16 mouse cellular contexts compared by ENCODE assay signal in the genomic region with DNA sequence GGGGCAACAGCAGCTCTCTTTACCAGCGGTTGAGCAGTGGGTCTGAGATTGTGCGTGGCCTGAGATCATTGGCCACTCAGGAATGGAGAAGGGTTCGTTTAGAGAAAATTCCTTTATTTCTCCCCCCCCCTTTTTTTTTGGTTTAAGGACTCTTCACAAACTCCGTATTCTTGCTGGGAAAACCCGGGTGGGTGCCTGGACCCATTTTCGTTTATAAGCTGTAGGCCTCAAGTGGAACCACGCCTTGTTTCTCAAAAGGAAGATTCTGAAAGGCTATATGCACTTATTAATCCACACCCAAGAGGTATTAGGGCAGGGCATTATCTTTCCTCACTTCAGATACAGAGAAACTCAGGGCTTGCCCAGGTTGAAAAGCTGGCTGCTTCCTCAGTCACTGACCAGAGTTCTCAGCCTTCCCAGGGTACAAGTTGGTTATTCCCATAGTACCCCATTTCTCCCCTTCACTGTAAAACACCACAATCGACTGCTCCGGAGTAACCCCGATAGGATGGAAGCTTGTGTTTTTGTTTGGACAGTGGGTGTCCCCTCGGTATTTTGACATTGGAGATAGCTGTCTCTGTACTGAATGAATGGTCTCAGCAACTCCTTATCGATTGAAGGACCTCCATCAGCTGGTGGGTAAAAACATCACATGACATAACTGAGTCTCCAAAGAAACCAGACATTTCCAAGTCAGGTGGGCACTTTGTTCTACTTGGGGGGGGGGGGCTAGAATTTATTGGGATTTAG. TPM values are rescaled to one million over a fixed set of nuclear protein-coding genes. Genes with fewer than 3 reads are reported as not detected.
DNase-seq lines count a peak whose midpoint lies in the region; ATAC-seq and TF ChIP-seq lines count a peak whose summit lies in the region.
"Had no signal": no experiment of that assay in that cellular context is flagged by ENCODE, and none has a peak within 500 bp of the region (broad histone marks: within the 10 kb centered on the region; RNA-seq: fewer than 3 reads in every experiment).

No protein-coding gene starts in this region.

- intact Hi-C loops in heart, postnatal 10 days (cut with DNase I), result loop anchor here (5.0 kb wide), 1 partner anchor 56 kb away; no protein-coding TSS in a partner anchor
- intact Hi-C loops in gastrocnemius, adult 2 months (cut with DNase I), result no loop called here

- H3K9me3 ChIP-seq in heart, embryonic 14.5 days (ENCODE audit: control insufficient read depth, low read length), result no peaks in the 10 kb centered on the region
- no peaks in the 10 kb centered on the region for H3K9me3 ChIP-seq in lung, embryonic 14.5 days (ENCODE audit: low read depth, low read length)
- no peaks in the 10 kb centered on the region for H3K9me3 ChIP-seq in hindbrain, postnatal 0 days (ENCODE audit: low read length)
- H3K9me3 ChIP-seq in liver, embryonic 12.5 days (replicated peaks), result no peaks in the 10 kb centered on the region

- DNase-seq in heart, postnatal 10 days, result no peak
- DNase-seq in lung, embryonic 14.5 days, result no peak
- no peak for DNase-seq in lung, adult 2 months
- DNase-seq in hindbrain, postnatal 0 days (ENCODE audit: low spot score), result no peak
- no peak for DNase-seq in gastrocnemius, adult 2 months
- DNase-seq in left cerebral cortex, adult 11 months (ENCODE audit: low spot score), result no peak
- DNase-seq: cerebellum, adult 8-10 months; gastrocnemius, postnatal 25 days; kidney, adult 8-10 months; right cerebral cortex, postnatal 25 days had no signal

- WGBS in heart, embryonic 14.5 days, result 14% methylated on average over 12 of the region's 12 CpGs
- 10% methylated on average over 12 of the region's 12 CpGs for WGBS in lung, embryonic 14.5 days
- WGBS in lung, adult 2 months, result 17% methylated on average over 12 of the region's 12 CpGs
- 5% methylated on average over 12 of the region's 12 CpGs for WGBS in hindbrain, postnatal 0 days
- WGBS in liver, embryonic 12.5 days (ENCODE audit: insufficient replicate concordance), result 7% methylated on average over 12 of the region's 12 CpGs

- peak overlapping the region in 1 of 2 experiments; percentile 39; a peak in 1 of 4 replicates for H3K27ac ChIP-seq in heart, embryonic 14.5 days (replicated peaks in 1 of 2; ENCODE audit: control insufficient read depth in 1 of 2, insufficient read depth in 1 of 2, low read depth in 2 of 2, low read length in 2 of 2)
- no peak overlapping the region for H3K27ac ChIP-seq in lung, embryonic 14.5 days (ENCODE audit: low read depth)
- H3K27ac ChIP-seq in hindbrain, postnatal 0 days, result no peak overlapping the region
- H3K27ac ChIP-seq in liver, embryonic 12.5 days, result no peak overlapping the region
- H3K27ac ChIP-seq in gastrocnemius, adult 2 months, result no peak overlapping the region
- H3K27ac ChIP-seq: left cerebral cortex, adult 2 months had no signal

- no peak for TF ChIP-seq POLR2A in lung, adult 2 months (IDR thresholded peaks at IDR 0.05; ENCODE audit: borderline replicate concordance, extremely low read depth, low read depth, low read length)

- H3K4me1 ChIP-seq in heart, embryonic 14.5 days (ENCODE audit: control insufficient read depth in 2 of 2, insufficient read depth in 2 of 2, low read length in 2 of 2), result peaks cover 9 to 24% of the 10 kb centered on the region in 2 experiments; a peak in 3 of 4 replicates
- H3K4me1 ChIP-seq in lung, embryonic 14.5 days (ENCODE audit: insufficient read depth), result no peaks in the 10 kb centered on the region
- peaks cover 4% of the 10 kb centered on the region; the same call in 1 of the 2 replicates for H3K4me1 ChIP-seq in lung, adult 2 months (ENCODE audit: control insufficient read depth, insufficient read depth, low read length)
- H3K4me1 ChIP-seq in hindbrain, postnatal 0 days (ENCODE audit: insufficient read depth, low read length), result no peaks in the 10 kb centered on the region
- H3K4me1 ChIP-seq in liver, embryonic 12.5 days, result peaks cover 21% of the 10 kb centered on the region; the same call in 1 of the 2 replicates

- H3K9ac ChIP-seq in heart, embryonic 14.5 days (ENCODE audit: low read length), result peak overlapping the region; percentile 63
- H3K9ac ChIP-seq in lung, embryonic 14.5 days, result no peak overlapping the region
- H3K9ac ChIP-seq in hindbrain, postnatal 0 days (replicated peaks; ENCODE audit: low read length), result no peak overlapping the region
- no peak overlapping the region for H3K9ac ChIP-seq in liver, embryonic 12.5 days

- no peak for TF ChIP-seq CTCF in lung, embryonic 14.5 days (IDR thresholded peaks at IDR 0.05; ENCODE audit: low read depth)
- no peak for TF ChIP-seq CTCF in lung, adult 2 months (IDR thresholded peaks at IDR 0.05; ENCODE audit: insufficient read depth, low read length)
- TF ChIP-seq CTCF in hindbrain, postnatal 0 days (IDR thresholded peaks at IDR 0.05; ENCODE audit: low read depth), result no peak
- TF ChIP-seq CTCF in gastrocnemius, adult 2 months (IDR thresholded peaks at IDR 0.05), result no peak

- H3K27me3 ChIP-seq in heart, embryonic 14.5 days (ENCODE audit: control insufficient read depth, insufficient read depth, low read length), result peaks cover 87% of the 10 kb centered on the region
- peaks cover 97% of the 10 kb centered on the region for H3K27me3 ChIP-seq in lung, embryonic 14.5 days (ENCODE audit: insufficient read depth, low read length)
- H3K27me3 ChIP-seq in hindbrain, postnatal 0 days (ENCODE audit: insufficient read depth, low read length), result peaks cover 92% of the 10 kb centered on the region
- H3K27me3 ChIP-seq in liver, embryonic 12.5 days (replicated peaks), result peaks cover 100% of the 10 kb centered on the region

- ATAC-seq in heart, embryonic 14.5 days (ENCODE audit: insufficient number of reproducible peaks, insufficient read depth, low FRiP score, low read depth), result no peak
- no peak for ATAC-seq in lung, embryonic 14.5 days (ENCODE audit: insufficient read depth)
- ATAC-seq in hindbrain, postnatal 0 days, result no peak
- ATAC-seq in liver, embryonic 12.5 days, result no peak

- peak overlapping the region; percentile 56 for H3K4me2 ChIP-seq in heart, embryonic 14.5 days (ENCODE audit: low read length)
- H3K4me2 ChIP-seq in lung, embryonic 14.5 days, result peak overlapping the region; percentile 25; the same call in 1 of the 2 replicates
- H3K4me2 ChIP-seq in hindbrain, postnatal 0 days (ENCODE audit: low read depth, low read length), result no peak overlapping the region
- peak overlapping the region; percentile 41; the same call in 1 of the 2 replicates for H3K4me2 ChIP-seq in liver, embryonic 12.5 days

- no peaks in the 10 kb centered on the region for H3K36me3 ChIP-seq in heart, embryonic 14.5 days (ENCODE audit: control insufficient read depth, insufficient read depth, low read length)
- H3K36me3 ChIP-seq in lung, embryonic 14.5 days (ENCODE audit: insufficient read depth), result no peaks in the 10 kb centered on the region
- H3K36me3 ChIP-seq in hindbrain, postnatal 0 days (ENCODE audit: insufficient read depth, low read length), result no peaks in the 10 kb centered on the region
- H3K36me3 ChIP-seq in liver, embryonic 12.5 days, result no peaks in the 10 kb centered on the region

- peak overlapping the region; percentile 29 for H3K4me3 ChIP-seq in heart, embryonic 14.5 days (ENCODE audit: control insufficient read depth in 1 of 2, insufficient read depth in 1 of 2, low read depth in 1 of 2, low read length in 2 of 2)
- peak overlapping the region; percentile 8; the same call in 1 of the 2 replicates for H3K4me3 ChIP-seq in lung, embryonic 14.5 days (ENCODE audit: low read depth, low read length)
- no peak overlapping the region for H3K4me3 ChIP-seq in lung, adult 2 months (replicated peaks; ENCODE audit: extremely low read depth, low read depth, low read length)
- 0 out of 2 replicates have a peak overlapping the region, but pooled peaks have one; percentile 6 for H3K4me3 ChIP-seq in hindbrain, postnatal 0 days (ENCODE audit: low read length)
- H3K4me3 ChIP-seq in liver, embryonic 12.5 days, result peak overlapping the region; percentile 8; the same call in 1 of the 2 replicates
- H3K4me3 ChIP-seq in gastrocnemius, adult 2 months, result no peak overlapping the region
- H3K4me3 ChIP-seq: left cerebral cortex, adult 2 months had no signal

RNA-seq across cellular contexts. Expression of a gene that starts 4.9 kb away (rescaled TPM):
- 23.1 and 23.6 TPM in 2 replicates for polyA plus RNA-seq in heart, embryonic 14.5 days (2014; fragmentation: Nextera tagmentation; extraction: Ambion mirVana)
- total RNA-seq in heart, postnatal 10 days (2021), result 10 to 100 TPM; 12.6 to 13.3 TPM
- 8.9 and 9.0 TPM in 2 replicates for polyA plus RNA-seq in lung, embryonic 14.5 days (2014; fragmentation: Nextera tagmentation; extraction: Ambion mirVana)
- 4.9 and 12.0 TPM in 2 replicates for polyA plus RNA-seq in lung, adult 2 months (2012; rRNA removed)
- total RNA-seq in hindbrain, postnatal 0 days (2014; rRNA removed), result 0.32 and 1.9 TPM in 2 replicates
- polyA plus RNA-seq in hindbrain, postnatal 0 days (2015; fragmentation: Nextera tagmentation; extraction: Ambion mirVana), result 0.55 and 0.56 TPM in 2 replicates
- polyA plus RNA-seq in liver, embryonic 12.5 days (2016; fragmentation: Nextera tagmentation; extraction: Ambion mirVana), result 6.6 and 7.2 TPM in 2 replicates
- total RNA-seq in gastrocnemius, adult 2 months (2021), result not detected
- total RNA-seq: megakaryocyte-erythroid progenitor cell, adult 5-6 weeks; neutrophil, adult 5-6 weeks had no signal

RNA-seq across cellular contexts. Expression of a gene that starts 39.4 kb away (rescaled TPM):
- not detected in 2 replicates for polyA plus RNA-seq in heart, embryonic 14.5 days (2014; fragmentation: Nextera tagmentation; extraction: Ambion mirVana)
- not detected for total RNA-seq in heart, postnatal 10 days (2021)
- not detected in 2 replicates for polyA plus RNA-seq in lung, embryonic 14.5 days (2014; fragmentation: Nextera tagmentation; extraction: Ambion mirVana)
- polyA plus RNA-seq in lung, adult 2 months (2012; rRNA removed), result not detected in 2 replicates
- not detected in 2 replicates for total RNA-seq in hindbrain, postnatal 0 days (2014; rRNA removed)
- polyA plus RNA-seq in hindbrain, postnatal 0 days (2015; fragmentation: Nextera tagmentation; extraction: Ambion mirVana), result not detected in 2 replicates
- polyA plus RNA-seq in liver, embryonic 12.5 days (2016; fragmentation: Nextera tagmentation; extraction: Ambion mirVana), result not detected in 2 replicates
- total RNA-seq in gastrocnemius, adult 2 months (2021), result not detected
- total RNA-seq: gastrocnemius, postnatal 25 days; left cerebral cortex, adult 2 months; megakaryocyte-erythroid progenitor cell, adult 5-6 weeks; neutrophil, adult 5-6 weeks had no signal
- polyA plus RNA-seq: liver, embryonic 16.5 days had no signal

Comparison
In these comparisons a context has a peak if more than half of its experiments do, and no peak if none do; other contexts are left out.
1. H3K4me3 ChIP-seq: peak in heart, embryonic 14.5 days (2 of 2), lung, embryonic 14.5 days (single experiment), hindbrain, postnatal 0 days (single experiment) and liver, embryonic 12.5 days (single experiment); none in lung, adult 2 months (single experiment) and gastrocnemius, adult 2 months (single experiment).